Mouse (Mus musculus) midbrain, postnatal 0 days (tissue): ENCODE results near the gene 1700029J07Rik. TPM values are rescaled to one million over a fixed set of nuclear protein-coding genes. Genes with fewer than 3 reads are reported as not detected.

Experiments
- ATAC-seq: fragments of 200-750 bp; cut with Nextera tagmentation; 2 replicates; pipeline ENCODE4 v1.8.0; 2017; ENCODE audit warnings: moderate number of reproducible peaks, mild to moderate bottlenecking, moderate TSS enrichment, moderate library complexity; ENCODE audit not compliant: low FRiP score
- DNase-seq: peaks from one replicate; pipeline ENCODE4 v3.0.0-alpha.2; 2015; ENCODE audit warnings: low spot score
- H3K27ac ChIP-seq: fragments of 300-500 bp; sonication (generic); 2 replicates; pipeline ENCODE4 v1.5.1; 2014; ENCODE audit warnings: low read depth, mild to moderate bottlenecking, low read length, mixed read lengths
- H3K27me3 ChIP-seq: fragments of 300-500 bp; sonication (generic); 2 replicates; pipeline ENCODE4 v1.6.1; 2014; ENCODE audit warnings: low read length, control low read depth, mixed read lengths; ENCODE audit not compliant: insufficient read depth
- H3K36me3 ChIP-seq: fragments of 300-500 bp; sonication (generic); 2 replicates; pipeline ENCODE4 v1.6.1; 2014; ENCODE audit warnings: low read length, control low read depth, mixed read lengths; ENCODE audit not compliant: insufficient read depth
- H3K4me1 ChIP-seq: fragments of 300-500 bp; sonication (generic); 2 replicates; pipeline ENCODE4 v1.6.1; 2014; ENCODE audit warnings: mild to moderate bottlenecking, control low read depth, antibody characterized with exemption, low read length, mixed read lengths; ENCODE audit not compliant: insufficient read depth
- H3K4me2 ChIP-seq: fragments of 300-500 bp; sonication (generic); 2 replicates; pipeline ENCODE4 v1.6.1; 2014; ENCODE audit warnings: low read depth, mild to moderate bottlenecking, low read length, mixed read lengths; ENCODE audit not compliant: poor library complexity, severe bottlenecking
- H3K4me3 ChIP-seq: fragments of 300-500 bp; sonication (generic); 2 replicates; pipeline ENCODE4 v1.5.1; 2014; ENCODE audit warnings: low read depth, mild to moderate bottlenecking, low read length, moderate library complexity
- H3K9ac ChIP-seq: fragments of 300-500 bp; sonication (generic); replicated peaks from 2 replicates; pipeline ENCODE4 v1.6.1; 2014; ENCODE audit warnings: mild to moderate bottlenecking, low read length, moderate library complexity, mixed read lengths; ENCODE audit not compliant: poor library complexity, severe bottlenecking
- H3K9me3 ChIP-seq: fragments of 300-500 bp; sonication (generic); 2 replicates; pipeline ENCODE4 v1.6.1; 2016; ENCODE audit warnings: low read length, control low read depth
- CTCF ChIP-seq: IDR thresholded peaks from 2 replicates; pipeline ENCODE4 v1.5.1; 2016; ENCODE audit warnings: antibody characterized with exemption, mild to moderate bottlenecking
- WGBS: fragments of 180-500 bp; shearing (Covaris S2); extraction: QIAGEN DNeasy Blood & Tissue Kit; methylation state at CpG from one replicate; pipeline ENCODE4 v1.1.7; 2014; 5-methylcytosine and 5-hydroxymethylcytosine counted together
- polyA plus RNA-seq: library from polyadenylated mRNA; unstranded; fragments of >200 nt; fragmentation: Nextera tagmentation; extraction: Ambion mirVana; gene quantifications from 2 replicates; pipeline ENCODE4 v1.2.1, GENCODE M21; 2015
- total RNA-seq: library from RNA; depleted of rRNA; stranded (reverse); fragments of >200 nt; gene quantifications from 2 replicates; pipeline ENCODE4 v1.2.3, GENCODE M21; 2014

1700029J07Rik gene
- total and polyA plus RNA-seq, 2 experiments from 2014 or later: 1.9 to 5.1 TPM

DNA sequence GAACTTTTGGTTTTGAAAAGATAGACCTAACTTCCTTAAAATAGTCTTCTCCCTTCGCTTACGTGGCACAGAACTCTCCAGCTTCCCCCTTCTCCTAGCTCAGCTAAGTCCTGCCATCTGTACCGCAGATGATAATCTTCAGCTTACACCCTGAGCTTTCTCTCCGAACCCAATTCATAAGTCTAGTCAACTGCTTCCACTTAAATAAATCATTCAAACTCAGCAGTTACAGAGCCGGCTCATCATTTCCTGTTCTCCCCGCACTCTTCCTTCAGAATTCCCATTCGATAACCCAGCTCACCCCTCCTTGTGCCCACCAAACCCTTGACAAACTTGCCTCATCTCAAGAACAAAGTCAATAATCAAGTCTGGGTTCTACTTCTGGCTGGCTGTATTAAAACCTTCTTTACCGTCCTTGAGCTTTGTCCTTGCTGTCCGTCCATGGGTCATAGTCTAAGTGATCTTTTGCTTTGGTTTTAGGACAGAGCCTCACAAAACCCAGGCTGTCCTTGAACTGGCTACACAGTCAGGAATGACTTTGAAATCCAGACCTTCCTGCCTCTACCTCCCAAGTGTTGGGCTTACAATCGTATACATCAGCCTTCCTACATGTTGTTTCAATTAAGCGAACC, 901 bp upstream of the 1700029J07Rik start:
- Histone ChIP-seq H3K4me1 (peaks cover 7% of the 10 kb centered on the region), H3K4me3 (peak overlapping the region; percentile 56), H3K27me3 (no peaks in the 10 kb centered on the region), H3K4me2 (peak overlapping the region; percentile 64), H3K9ac (peak overlapping the region; percentile 57), H3K9me3 (0 out of 2 replicates have a peak, but pooled peaks cover under 1% of the 10 kb centered on the region), H3K27ac (no peak overlapping the region), H3K36me3 (peaks cover 3% of the 10 kb centered on the region; the same call in 1 of the 2 replicates)
- DNase-seq (no peak), ATAC-seq (no peak; the same call in 1 of the 2 replicates)
- 74% methylated on average over 11 of the region's 11 CpGs for whole genome bisulfite sequencing
- TF ChIP-seq CTCF: no peak

DNA sequence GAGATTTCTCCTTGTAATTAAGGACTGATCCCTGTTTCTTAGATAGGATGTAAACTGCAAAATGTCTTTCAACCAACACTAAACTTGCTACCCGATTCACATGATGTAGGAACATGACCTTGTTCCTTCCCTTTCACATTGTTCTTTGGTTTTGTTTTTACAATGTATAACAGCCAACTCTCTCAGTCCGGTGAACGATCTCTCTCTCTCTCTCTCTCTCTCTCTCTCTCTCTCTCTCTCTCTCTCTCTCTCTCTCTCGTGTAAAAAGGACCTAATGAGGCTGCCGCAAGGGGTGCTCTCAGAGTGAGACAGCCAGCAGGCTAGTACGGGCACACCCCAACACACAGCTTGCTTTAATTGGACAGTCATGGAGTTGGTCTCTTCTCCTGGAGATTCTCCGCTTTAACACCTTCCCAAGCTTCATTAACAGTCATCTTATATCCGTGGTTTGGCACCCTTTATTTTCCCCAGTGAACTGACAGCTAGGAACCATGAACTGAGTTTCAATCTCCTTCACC, 1.0 kb downstream of the 1700029J07Rik start:
- H3K4me2 ChIP-seq: 0 out of 2 replicates have a peak overlapping the region, but pooled peaks have one; percentile 64
- DNase-seq (no peak), ATAC-seq (no peak)
- no peaks in the 10 kb centered on the region for H3K27me3 ChIP-seq
- no peak for TF ChIP-seq CTCF
- 69% methylated on average over 8 of the region's 8 CpGs for WGBS
- H3K9ac ChIP-seq: no peak overlapping the region
- 0 out of 2 replicates have a peak, but pooled peaks cover 4% of the 10 kb centered on the region for H3K9me3 ChIP-seq
- no peak overlapping the region for H3K4me3 ChIP-seq
- no peaks in the 10 kb centered on the region; the same call in 1 of the 2 replicates for H3K36me3 ChIP-seq
- no peak overlapping the region for H3K27ac ChIP-seq
- peaks cover 7% of the 10 kb centered on the region for H3K4me1 ChIP-seq

DNA sequence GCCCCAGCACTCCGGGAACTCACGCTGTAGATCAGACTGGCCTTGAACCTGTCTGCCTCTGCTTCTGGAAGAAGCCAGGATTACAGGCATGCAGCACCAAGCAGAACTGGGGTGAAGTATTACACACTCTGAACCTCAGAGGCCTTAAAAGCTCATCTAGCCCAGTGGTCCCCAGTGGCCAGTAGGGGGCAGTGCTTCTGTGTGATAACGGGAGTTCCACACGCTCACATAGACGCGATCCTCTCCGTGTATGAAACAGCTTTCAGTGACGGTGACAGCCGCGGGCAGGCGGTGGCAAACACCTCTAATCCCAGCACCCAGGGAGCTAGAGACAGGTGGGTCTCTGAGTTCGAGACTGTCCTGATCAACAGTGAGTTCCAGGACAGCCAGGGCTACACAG, 4.2 kb downstream of the 1700029J07Rik start:
- Histone ChIP-seq H3K4me2 (no peak overlapping the region), H3K9ac (no peak overlapping the region), H3K4me1 (peaks cover 3% of the 10 kb centered on the region), H3K9me3 (0 out of 2 replicates have a peak, but pooled peaks cover 4% of the 10 kb centered on the region), H3K36me3 (no peaks in the 10 kb centered on the region; the same call in 1 of the 2 replicates), H3K27me3 (no peaks in the 10 kb centered on the region), H3K4me3 (no peak overlapping the region), H3K27ac (no peak overlapping the region)
- DNase-seq (no peak), ATAC-seq (no peak)
- 93% methylated on average over 12 of the region's 12 CpGs for WGBS
- peak; percentile 18; the same call in 1 of the 2 replicates for TF ChIP-seq CTCF

DNA sequence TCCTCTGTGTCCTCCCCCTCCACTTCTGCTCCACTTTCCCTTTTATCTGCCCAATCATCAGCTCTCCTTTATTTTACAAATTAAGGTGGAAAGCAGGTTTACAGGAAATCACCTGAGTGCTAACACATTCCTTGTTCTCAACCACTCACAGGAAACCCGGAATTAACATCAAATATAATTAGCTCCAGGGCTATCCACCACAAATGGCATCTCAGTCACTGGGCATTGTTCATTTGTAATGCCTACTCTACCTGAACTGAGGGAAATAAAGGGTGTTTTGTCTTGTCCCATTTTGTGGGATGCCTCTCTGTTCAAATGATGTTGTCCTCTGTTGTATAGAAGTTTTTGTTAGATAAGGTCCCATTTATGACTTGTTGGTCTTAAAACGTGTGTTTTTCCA, 24.4 kb downstream of the 1700029J07Rik start:
- Histone ChIP-seq H3K9ac (no peak overlapping the region), H3K4me3 (no peak overlapping the region), H3K4me2 (no peak overlapping the region), H3K4me1 (no peaks in the 10 kb centered on the region), H3K36me3 (no peaks in the 10 kb centered on the region), H3K27me3 (no peaks in the 10 kb centered on the region), H3K9me3 (no peaks in the 10 kb centered on the region), H3K27ac (no peak overlapping the region)
- ATAC-seq (no peak), DNase-seq (no peak)
- no peak for TF ChIP-seq CTCF
- 61% methylated on average over 2 of the region's 2 CpGs for WGBS

GRCm38 (mm10) chr8:45946283-45946682, 28.8 kb downstream of the 1700029J07Rik start:
- no peaks in the 10 kb centered on the region for H3K36me3 ChIP-seq
- H3K27me3 ChIP-seq: no peaks in the 10 kb centered on the region
- H3K4me3 ChIP-seq: no peak overlapping the region
- H3K4me1 ChIP-seq: no peaks in the 10 kb centered on the region
- no peak overlapping the region for H3K9ac ChIP-seq
- TF ChIP-seq CTCF: no peak
- no peak overlapping the region for H3K4me2 ChIP-seq
- no peaks in the 10 kb centered on the region for H3K9me3 ChIP-seq
- no peak for ATAC-seq
- WGBS: 91% methylated on average over 4 of the region's 4 CpGs
- no peak for DNase-seq
- H3K27ac ChIP-seq: no peak overlapping the region

DNA sequence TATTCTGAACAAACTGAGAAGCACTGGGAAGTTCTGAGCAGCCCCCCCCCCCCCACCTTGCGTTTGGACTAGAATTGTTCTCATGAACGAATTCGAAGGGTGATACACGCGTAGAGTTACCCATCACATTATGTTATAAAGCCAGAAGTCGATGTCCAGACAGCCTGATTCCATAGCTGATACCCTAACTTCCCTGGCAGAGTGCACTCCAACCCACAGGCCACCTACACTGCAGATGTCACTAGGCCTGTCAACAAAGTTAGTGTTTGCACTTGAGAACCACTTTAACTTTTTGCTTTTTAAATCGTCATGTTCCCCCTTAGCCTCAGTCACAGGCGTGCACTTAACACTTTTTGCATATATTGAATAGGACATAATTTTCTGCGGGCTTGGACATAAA, 38.1 kb downstream of the 1700029J07Rik start:
- TF ChIP-seq CTCF: no peak
- no peak overlapping the region for H3K27ac ChIP-seq
- no peak overlapping the region for H3K4me2 ChIP-seq
- 92% methylated on average over 9 of the region's 9 CpGs for WGBS
- no peak for ATAC-seq
- no peak for DNase-seq
- H3K4me3 ChIP-seq: no peak overlapping the region
- no peaks in the 10 kb centered on the region for H3K9me3 ChIP-seq
- H3K27me3 ChIP-seq: peaks cover 4% of the 10 kb centered on the region; the same call in 1 of the 2 replicates
- H3K9ac ChIP-seq: no peak overlapping the region
- no peaks in the 10 kb centered on the region for H3K36me3 ChIP-seq
- no peaks in the 10 kb centered on the region for H3K4me1 ChIP-seq
